Mouse (Mus musculus): Measurements from ENCODE around the gene Tnrc6b. TPM values are rescaled to one million over a fixed set of nuclear protein-coding genes. Genes with fewer than 3 reads are reported as not detected.

The Tnrc6b gene
- polyA plus RNA-seq, 1 experiment from 2014 or later: 27.4 TPM

DNA sequence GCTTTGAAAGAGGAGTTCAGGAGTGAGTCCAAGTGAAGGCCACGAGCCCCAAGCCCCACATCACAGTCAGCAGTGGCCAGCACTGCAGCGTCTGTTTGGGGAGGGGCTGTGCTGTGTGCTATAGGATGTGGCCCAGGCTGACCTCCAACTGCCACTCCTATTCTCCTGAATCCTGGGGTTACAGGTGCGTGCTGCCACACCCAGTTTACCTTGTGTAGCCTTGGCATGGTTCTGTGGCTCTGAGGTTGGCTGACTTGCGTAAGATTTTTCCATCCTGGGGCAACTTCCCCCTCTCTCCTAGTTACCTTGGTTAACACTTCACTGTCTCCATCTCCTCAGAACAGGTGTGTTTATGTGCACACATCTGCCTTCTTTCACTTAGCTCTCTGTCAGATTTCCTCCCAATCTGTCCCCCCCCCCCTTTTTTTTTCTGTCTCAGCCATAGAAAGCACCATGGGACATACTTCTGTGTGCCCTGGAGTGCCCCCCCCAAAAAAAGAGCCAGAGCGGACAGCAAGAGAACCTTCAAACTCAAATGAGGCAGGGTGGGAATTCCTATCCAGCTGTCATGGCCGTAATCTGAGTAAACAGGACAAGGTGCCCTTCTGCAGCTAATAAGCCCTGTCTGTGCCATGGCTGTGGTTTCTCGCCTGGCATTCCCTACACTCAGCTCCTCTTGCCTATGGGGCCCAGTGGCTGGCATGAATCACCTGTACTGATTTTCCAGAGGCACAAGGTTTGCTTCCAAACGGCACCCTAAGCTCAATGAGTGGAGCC lies 9.4 kb upstream of the Tnrc6b start:
- no peaks in the 10 kb centered on the region for H3K36me3 ChIP-seq (ENCODE audit: insufficient read depth, low read length)
- no peaks in the 10 kb centered on the region for H3K9me3 ChIP-seq (ENCODE audit: low read length)
- H3K9ac ChIP-seq (replicated peaks; ENCODE audit: low read length): no peak overlapping the region
- ATAC-seq (ENCODE audit: low FRiP score, low TSS enrichment): no peak
- H3K4me2 ChIP-seq (replicated peaks; ENCODE audit: low read depth, low read length): no peak overlapping the region
- no peak overlapping the region for H3K4me3 ChIP-seq (ENCODE audit: low read length)
- no peak overlapping the region for H3K27ac ChIP-seq (ENCODE audit: low read length)
- H3K27me3 ChIP-seq (ENCODE audit: insufficient read depth, low read length): no peaks in the 10 kb centered on the region
- WGBS: 65% methylated on average over 8 of the region's 8 CpGs
- peaks cover 13% of the 10 kb centered on the region for H3K4me1 ChIP-seq (ENCODE audit: insufficient read depth, low read length)

GRCm38 (mm10) chr15:80702910-80703309 lies 8.2 kb upstream of the Tnrc6b start:
- Histone ChIP-seq H3K4me1 (ENCODE audit: insufficient read depth, low read length) (peaks cover 19% of the 10 kb centered on the region), H3K4me2 (replicated peaks; ENCODE audit: low read depth, low read length) (no peak overlapping the region), H3K9me3 (ENCODE audit: low read length) (no peaks in the 10 kb centered on the region), H3K36me3 (ENCODE audit: insufficient read depth, low read length) (no peaks in the 10 kb centered on the region), H3K4me3 (ENCODE audit: low read length) (no peak overlapping the region), H3K9ac (replicated peaks; ENCODE audit: low read length) (no peak overlapping the region), H3K27ac (ENCODE audit: low read length) (no peak overlapping the region), H3K27me3 (ENCODE audit: insufficient read depth, low read length) (no peaks in the 10 kb centered on the region)
- 86% methylated on average over 5 of the region's 5 CpGs for WGBS
- ATAC-seq (ENCODE audit: low FRiP score, low TSS enrichment): no peak

GRCm38 (mm10) chr15:80703495-80703894 lies 7.6 kb upstream of the Tnrc6b start:
- no peaks in the 10 kb centered on the region for H3K9me3 ChIP-seq (ENCODE audit: low read length)
- ATAC-seq (ENCODE audit: low FRiP score, low TSS enrichment): no peak
- H3K36me3 ChIP-seq (ENCODE audit: insufficient read depth, low read length): no peaks in the 10 kb centered on the region
- 75% methylated on average over 2 of the region's 2 CpGs for WGBS
- no peak overlapping the region for H3K4me3 ChIP-seq (ENCODE audit: low read length)
- H3K27me3 ChIP-seq (ENCODE audit: insufficient read depth, low read length): no peaks in the 10 kb centered on the region
- no peak overlapping the region for H3K9ac ChIP-seq (replicated peaks; ENCODE audit: low read length)
- H3K4me2 ChIP-seq (replicated peaks; ENCODE audit: low read depth, low read length): no peak overlapping the region
- H3K27ac ChIP-seq (ENCODE audit: low read length): no peak overlapping the region
- peaks cover 23% of the 10 kb centered on the region for H3K4me1 ChIP-seq (ENCODE audit: insufficient read depth, low read length)

GRCm38 (mm10) chr15:80704267-80704666 lies 6.8 kb upstream of the Tnrc6b start:
- WGBS: 4% methylated on average over 7 of the region's 7 CpGs
- H3K9ac ChIP-seq (replicated peaks; ENCODE audit: low read length): no peak overlapping the region
- peak overlapping the region; percentile 37 for H3K4me2 ChIP-seq (replicated peaks; ENCODE audit: low read depth, low read length)
- H3K4me1 ChIP-seq (ENCODE audit: insufficient read depth, low read length): peaks cover 25% of the 10 kb centered on the region
- no peaks in the 10 kb centered on the region for H3K9me3 ChIP-seq (ENCODE audit: low read length)
- H3K27me3 ChIP-seq (ENCODE audit: insufficient read depth, low read length): no peaks in the 10 kb centered on the region
- H3K36me3 ChIP-seq (ENCODE audit: insufficient read depth, low read length): no peaks in the 10 kb centered on the region
- peak; percentile 84 for ATAC-seq (ENCODE audit: low FRiP score, low TSS enrichment)
- no peak overlapping the region for H3K4me3 ChIP-seq (ENCODE audit: low read length)
- H3K27ac ChIP-seq (ENCODE audit: low read length): no peak overlapping the region

DNA sequence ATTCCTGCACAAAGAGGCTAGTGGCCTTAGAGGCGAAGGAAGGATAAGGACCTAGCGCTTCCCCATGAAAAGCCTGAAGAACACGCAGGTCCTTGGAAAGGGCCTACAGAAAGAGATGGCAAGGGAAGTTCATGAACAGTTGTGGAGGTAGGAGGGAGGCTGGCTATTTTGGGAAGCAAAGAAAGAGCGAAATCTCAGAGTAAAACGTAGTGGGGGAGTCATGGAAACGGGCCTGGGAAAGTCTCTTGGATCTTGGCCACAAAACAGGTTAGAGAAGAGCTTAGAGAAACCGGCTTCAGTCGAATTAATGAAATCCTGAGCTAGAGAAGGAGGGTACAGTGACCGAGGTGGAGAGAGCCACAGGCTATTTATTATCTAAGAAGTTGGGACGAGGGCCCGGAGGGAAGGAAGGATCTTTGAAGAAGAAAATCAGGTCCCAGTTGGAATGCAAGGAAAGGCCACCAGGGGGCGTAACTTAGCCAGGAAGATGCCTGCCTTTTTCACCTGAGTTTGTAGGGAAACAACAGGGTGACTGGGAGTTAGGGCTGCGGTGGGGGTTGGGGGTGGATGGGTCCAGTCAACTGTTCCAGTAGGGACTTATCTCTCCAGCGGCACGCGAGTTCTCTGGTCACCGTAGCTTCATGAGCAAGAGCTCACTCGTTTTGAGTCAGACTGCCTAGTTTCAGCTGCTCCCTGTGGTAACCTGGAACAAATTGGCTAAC lies 5.1 kb upstream of the Tnrc6b start:
- H3K4me1 ChIP-seq (ENCODE audit: insufficient read depth, low read length): peaks cover 29% of the 10 kb centered on the region
- H3K9me3 ChIP-seq (ENCODE audit: low read length): no peaks in the 10 kb centered on the region
- peak overlapping the region; percentile 37 for H3K4me3 ChIP-seq (ENCODE audit: low read length)
- H3K4me2 ChIP-seq (replicated peaks; ENCODE audit: low read depth, low read length): peak overlapping the region; percentile 72
- H3K36me3 ChIP-seq (ENCODE audit: insufficient read depth, low read length): no peaks in the 10 kb centered on the region
- WGBS: 22% methylated on average over 18 of the region's 18 CpGs
- no peaks in the 10 kb centered on the region for H3K27me3 ChIP-seq (ENCODE audit: insufficient read depth, low read length)
- ATAC-seq (ENCODE audit: low FRiP score, low TSS enrichment): no peak
- H3K9ac ChIP-seq (replicated peaks; ENCODE audit: low read length): peak overlapping the region; percentile 57
- peak overlapping the region; percentile 92 for H3K27ac ChIP-seq (ENCODE audit: low read length)

DNA sequence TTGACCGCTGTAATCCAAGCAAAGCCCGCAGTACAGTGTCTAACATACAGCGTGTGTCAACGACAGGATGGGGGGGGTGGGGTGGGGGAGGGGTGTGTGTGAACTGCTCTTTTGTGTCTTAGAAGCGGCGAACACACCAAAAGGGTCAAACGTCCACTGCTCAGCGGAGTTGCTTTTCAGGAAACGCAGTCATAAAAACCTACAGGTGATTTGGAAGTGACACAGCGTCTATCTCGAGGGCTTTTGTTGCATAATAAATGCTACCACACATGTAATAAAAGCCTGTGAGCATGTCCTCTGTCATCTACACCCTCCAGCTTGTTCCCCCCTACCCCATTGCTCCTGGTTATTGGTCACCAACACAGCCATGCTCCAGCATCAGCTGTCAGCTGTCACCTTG lies 4.5 kb upstream of the Tnrc6b start:
- WGBS: 7% methylated on average over 11 of the region's 11 CpGs
- peak overlapping the region; percentile 37 for H3K4me3 ChIP-seq (ENCODE audit: low read length)
- no peaks in the 10 kb centered on the region for H3K9me3 ChIP-seq (ENCODE audit: low read length)
- H3K36me3 ChIP-seq (ENCODE audit: insufficient read depth, low read length): no peaks in the 10 kb centered on the region
- H3K4me2 ChIP-seq (replicated peaks; ENCODE audit: low read depth, low read length): peak overlapping the region; percentile 72
- 0 out of 2 replicates have a peak, but pooled peaks have one; percentile 10 for ATAC-seq (ENCODE audit: low FRiP score, low TSS enrichment)
- H3K27me3 ChIP-seq (ENCODE audit: insufficient read depth, low read length): no peaks in the 10 kb centered on the region
- peak overlapping the region; percentile 57 for H3K9ac ChIP-seq (replicated peaks; ENCODE audit: low read length)
- peak overlapping the region; percentile 92 for H3K27ac ChIP-seq (ENCODE audit: low read length)
- peaks cover 29% of the 10 kb centered on the region for H3K4me1 ChIP-seq (ENCODE audit: insufficient read depth, low read length)

DNA sequence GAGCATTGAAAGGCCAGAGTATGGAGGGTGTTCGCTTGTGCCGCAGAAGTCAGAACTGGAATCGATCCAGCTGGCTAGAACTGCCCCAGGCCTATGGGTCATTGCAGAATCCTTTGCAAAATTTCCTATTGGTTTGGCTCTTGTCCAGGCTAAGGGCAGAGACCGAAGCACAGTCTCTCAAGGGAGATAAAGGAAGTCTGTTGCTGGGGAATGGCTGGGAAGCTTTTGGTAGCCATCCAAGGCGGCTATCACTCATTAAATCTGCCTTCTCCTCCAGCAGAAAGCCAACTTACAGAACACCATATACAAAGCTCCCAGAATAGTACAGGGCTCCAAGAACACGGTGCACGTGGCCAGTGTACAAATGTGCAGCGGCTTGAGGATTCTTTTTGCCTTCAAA lies 4.0 kb upstream of the Tnrc6b start:
- Histone ChIP-seq H3K9ac (replicated peaks; ENCODE audit: low read length) (peak overlapping the region; percentile 57; the same call in 1 of the 2 replicates), H3K9me3 (ENCODE audit: low read length) (no peaks in the 10 kb centered on the region), H3K27ac (ENCODE audit: low read length) (peak overlapping the region; percentile 92), H3K4me2 (replicated peaks; ENCODE audit: low read depth, low read length) (peak overlapping the region; percentile 72), H3K27me3 (ENCODE audit: insufficient read depth, low read length) (no peaks in the 10 kb centered on the region), H3K36me3 (ENCODE audit: insufficient read depth, low read length) (no peaks in the 10 kb centered on the region), H3K4me3 (ENCODE audit: low read length) (no peak overlapping the region), H3K4me1 (ENCODE audit: insufficient read depth, low read length) (peaks cover 30% of the 10 kb centered on the region)
- 0 out of 2 replicates have a peak, but pooled peaks have one; percentile 10 for ATAC-seq (ENCODE audit: low FRiP score, low TSS enrichment)
- 35% methylated on average over 8 of the region's 8 CpGs for WGBS

GRCm38 (mm10) chr15:80709593-80709992 lies 1.5 kb upstream of the Tnrc6b start:
- 0 out of 2 replicates have a peak overlapping the region, but pooled peaks have one; percentile 11 for H3K9ac ChIP-seq (replicated peaks; ENCODE audit: low read length)
- no peak overlapping the region for H3K4me3 ChIP-seq (ENCODE audit: low read length)
- peaks cover 35% of the 10 kb centered on the region for H3K4me1 ChIP-seq (ENCODE audit: insufficient read depth, low read length)
- ATAC-seq (ENCODE audit: low FRiP score, low TSS enrichment): no peak
- H3K27ac ChIP-seq (ENCODE audit: low read length): 0 out of 2 replicates have a peak overlapping the region, but pooled peaks have one; percentile 18
- H3K9me3 ChIP-seq (ENCODE audit: low read length): no peaks in the 10 kb centered on the region
- no peak overlapping the region for H3K4me2 ChIP-seq (replicated peaks; ENCODE audit: low read depth, low read length)
- H3K36me3 ChIP-seq (ENCODE audit: insufficient read depth, low read length): no peaks in the 10 kb centered on the region
- no peaks in the 10 kb centered on the region for H3K27me3 ChIP-seq (ENCODE audit: insufficient read depth, low read length)
- 40% methylated on average over 6 of the region's 6 CpGs for WGBS

DNA sequence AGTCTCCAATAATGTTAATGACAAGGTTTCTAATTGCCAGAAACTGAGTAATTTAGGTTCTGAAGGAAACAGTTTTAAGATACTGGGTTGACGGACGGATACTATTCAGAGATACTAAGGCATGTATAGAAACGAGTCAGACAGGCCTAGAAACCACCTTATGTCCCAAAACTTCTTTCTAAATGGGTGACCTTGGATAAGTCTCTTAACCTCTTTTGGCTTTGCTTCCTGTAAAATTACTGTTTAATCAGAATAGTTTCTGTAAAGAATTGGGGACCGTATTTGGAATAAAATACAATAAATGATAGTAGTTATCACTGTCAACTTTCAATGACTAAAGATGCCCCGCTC lies 881 bp upstream of the Tnrc6b start:
- H3K4me2 ChIP-seq (replicated peaks; ENCODE audit: low read depth, low read length): peak overlapping the region; percentile 81
- no peaks in the 10 kb centered on the region for H3K9me3 ChIP-seq (ENCODE audit: low read length)
- peaks cover 35% of the 10 kb centered on the region for H3K4me1 ChIP-seq (ENCODE audit: insufficient read depth, low read length)
- peak overlapping the region; percentile 82 for H3K4me3 ChIP-seq (ENCODE audit: low read length)
- no peaks in the 10 kb centered on the region for H3K36me3 ChIP-seq (ENCODE audit: insufficient read depth, low read length)
- no peaks in the 10 kb centered on the region for H3K27me3 ChIP-seq (ENCODE audit: insufficient read depth, low read length)
- no peak for ATAC-seq (ENCODE audit: low FRiP score, low TSS enrichment)
- WGBS: 14% methylated on average over 5 of the region's 5 CpGs
- H3K9ac ChIP-seq (replicated peaks; ENCODE audit: low read length): no peak overlapping the region
- no peak overlapping the region; the same call in 1 of the 2 replicates for H3K27ac ChIP-seq (ENCODE audit: low read length)

Data from kidney, embryonic 16.5 days (tissue).